Mouse (Mus musculus): Measurements from ENCODE around the gene Shroom4.

DNA sequence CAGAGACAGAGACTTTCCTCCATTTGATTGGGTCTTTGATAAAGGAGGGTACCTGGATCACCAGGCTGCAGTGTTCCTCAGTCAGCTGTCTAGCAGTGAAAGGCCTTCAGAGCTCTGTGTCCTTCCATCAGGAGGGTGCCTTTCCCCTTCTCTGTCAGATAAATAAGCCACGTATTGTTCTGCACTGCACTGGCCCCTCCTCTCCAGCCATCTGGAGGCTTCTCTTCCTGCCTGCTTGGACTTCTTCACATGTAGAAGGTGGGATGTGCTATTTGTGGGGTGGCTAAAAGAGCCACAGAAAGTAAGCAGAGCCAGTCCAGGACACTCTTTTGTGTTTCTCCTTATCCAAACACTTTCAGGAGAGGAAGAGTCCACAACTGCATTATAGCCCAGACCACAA lies 174.9 kb downstream of the Shroom4 start:
- no peak for TF ChIP-seq CTCF (IDR thresholded peaks at IDR 0.05; ENCODE audit: insufficient read depth, low read length)
- no peak for TF ChIP-seq POLR2A (IDR thresholded peaks at IDR 0.05; ENCODE audit: borderline replicate concordance, extremely low read depth, low read depth, low read length)

All from lung, adult 2 months (tissue).